Mouse (Mus musculus) ES-CJ7 (cell line): ENCODE data around the gene Sumf1.

Experiments used
- DNase-seq: peaks from one replicate; pipeline ENCODE4 v3.0.0; 2011; ENCODE audit warnings: low read depth, low spot score

The Sumf1 gene

DNA sequence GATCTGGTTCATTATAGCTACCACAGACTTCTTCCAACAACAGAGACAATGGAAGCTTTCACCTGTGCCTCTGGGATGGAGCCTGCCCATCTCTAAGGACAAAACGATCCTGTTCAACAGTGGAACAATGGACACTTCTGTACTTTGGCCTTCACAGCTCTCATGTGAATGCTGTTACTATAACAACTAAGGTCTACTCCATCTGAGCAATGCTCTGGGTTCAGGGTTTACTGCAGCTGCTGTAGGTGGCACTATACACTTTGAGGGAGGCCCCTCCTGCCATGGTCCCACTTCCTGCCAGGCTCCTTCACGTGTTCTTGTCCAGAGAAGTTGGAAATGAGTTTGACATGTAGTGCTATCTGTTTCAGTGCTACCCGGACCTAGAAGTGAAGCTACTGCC, 36.9 kb downstream of the Sumf1 start:
- no peak for DNase-seq

DNA sequence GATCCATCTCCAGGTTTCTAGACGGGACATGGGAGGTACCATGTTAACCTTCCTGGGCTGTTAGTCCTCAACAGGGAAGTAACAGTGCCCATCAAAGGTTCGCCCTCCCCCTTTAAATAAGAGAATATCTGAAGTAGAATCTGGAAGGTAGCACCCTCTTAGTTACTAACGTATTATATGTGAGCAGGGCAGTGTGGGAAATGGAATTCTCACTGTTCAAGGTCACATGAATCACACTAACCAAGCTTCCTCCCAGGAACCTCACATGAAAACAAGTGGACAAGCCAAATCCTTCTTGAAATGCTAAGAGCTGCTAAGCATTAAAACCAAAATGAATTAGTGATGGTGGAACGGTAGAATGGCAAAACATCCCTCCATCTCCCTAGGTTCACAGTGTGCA, 38.7 kb downstream of the Sumf1 start:
- DNase-seq = no peak

DNA sequence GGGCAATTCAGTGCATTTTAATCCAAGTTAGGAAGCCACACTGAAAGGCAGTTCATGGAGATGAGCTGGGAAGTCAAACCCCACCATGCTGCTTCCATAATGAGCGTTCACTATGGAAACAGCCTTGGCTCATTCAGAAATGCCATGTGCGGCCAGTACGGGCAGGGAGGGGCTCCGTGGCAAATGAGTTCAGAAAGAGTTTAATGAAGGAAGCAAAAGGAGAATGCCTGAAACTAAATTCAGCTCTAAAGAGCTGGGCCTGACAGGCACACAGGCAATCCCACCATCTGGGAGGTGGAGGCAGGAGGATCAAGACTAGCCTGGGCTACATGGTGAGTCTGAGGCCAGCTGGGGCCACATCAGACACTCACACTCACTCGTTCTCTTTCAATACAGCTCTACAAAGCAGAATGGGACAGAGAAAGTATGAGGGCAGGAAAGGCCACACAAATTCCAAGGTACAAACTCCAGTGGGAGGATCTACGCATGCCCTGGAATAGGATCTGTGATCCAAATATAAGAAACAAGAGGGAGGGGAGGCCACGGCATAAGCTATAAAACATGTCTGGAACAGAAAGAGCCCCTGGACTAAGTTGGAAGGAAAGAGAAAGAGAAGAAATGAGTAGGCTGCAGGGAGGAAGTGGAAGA, 39.3 kb downstream of the Sumf1 start:
- no peak for DNase-seq

DNA sequence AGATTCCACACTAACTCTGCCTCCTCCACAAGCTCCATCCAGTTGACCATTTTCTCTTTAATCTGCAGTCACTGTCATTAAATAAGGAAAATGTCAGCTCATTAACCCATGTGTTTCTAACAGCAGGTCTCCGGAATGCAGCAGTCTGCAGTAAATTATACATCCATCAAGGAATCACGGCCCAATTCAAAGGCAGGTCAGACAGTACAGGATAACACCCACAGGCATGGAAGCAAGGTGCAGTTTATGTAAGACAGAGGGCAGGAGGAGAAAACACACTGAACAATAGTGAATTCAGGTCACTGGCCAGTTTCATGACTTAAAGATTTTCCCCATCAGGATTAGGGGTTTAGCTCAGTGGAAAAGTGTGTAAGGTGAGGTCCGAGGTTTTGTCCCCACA, 40.1 kb downstream of the Sumf1 start:
- no peak for DNase-seq

DNA sequence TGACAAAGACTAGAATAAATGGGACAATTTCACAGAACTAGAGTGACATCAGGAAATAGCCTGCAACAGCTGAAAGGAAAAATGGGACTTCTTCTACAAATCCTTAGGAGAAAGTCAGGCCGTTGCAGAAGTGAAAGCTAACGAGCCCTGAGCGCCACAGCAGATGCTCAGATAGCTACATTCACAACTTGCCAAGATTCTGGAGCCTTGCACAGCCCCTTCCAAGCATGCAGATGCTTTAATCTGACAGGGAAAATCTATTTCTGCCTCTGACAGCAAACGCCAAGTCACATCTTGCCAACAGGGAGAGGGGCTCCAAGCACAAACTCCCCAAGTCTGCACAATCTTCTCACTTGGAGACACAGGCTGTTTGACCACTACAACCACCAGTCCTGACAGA, 42.6 kb downstream of the Sumf1 start:
- no peak for DNase-seq

DNA sequence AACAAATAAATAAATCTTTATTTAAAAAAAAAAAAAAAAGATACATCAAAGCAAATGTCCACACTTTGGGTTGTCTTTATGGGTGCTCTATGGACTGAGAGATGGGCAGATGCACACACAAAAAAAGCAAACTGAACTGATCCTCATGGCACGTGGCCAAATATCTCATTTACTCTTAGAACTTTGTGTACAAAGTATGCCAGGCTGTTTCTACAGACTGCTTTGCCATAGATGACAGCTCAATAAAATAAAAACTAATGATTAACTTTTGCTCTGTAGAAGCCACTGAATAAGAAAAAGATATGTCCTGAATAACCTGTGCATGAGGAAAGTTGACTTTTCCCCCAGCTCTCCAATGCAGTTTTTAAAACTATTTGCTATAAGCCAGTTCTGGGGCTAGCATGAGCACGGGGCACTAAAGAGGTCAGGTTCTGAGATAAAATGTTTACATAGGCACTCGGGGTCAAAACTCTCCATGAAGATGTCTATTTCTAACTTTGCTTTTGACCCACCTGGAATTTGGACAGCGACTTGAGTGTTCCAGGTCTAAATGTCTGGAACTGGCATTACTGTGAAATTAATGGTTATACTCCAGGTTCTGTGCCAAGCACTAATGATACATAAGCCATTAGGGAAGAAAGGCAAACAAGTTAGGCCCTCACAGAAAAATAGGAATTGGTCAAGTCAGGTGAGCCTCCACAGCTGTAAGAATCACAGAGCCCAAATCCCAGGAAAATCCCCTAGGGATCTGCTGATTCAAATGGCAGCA, 44.5 kb downstream of the Sumf1 start:
- DNase-seq = no peak

DNA sequence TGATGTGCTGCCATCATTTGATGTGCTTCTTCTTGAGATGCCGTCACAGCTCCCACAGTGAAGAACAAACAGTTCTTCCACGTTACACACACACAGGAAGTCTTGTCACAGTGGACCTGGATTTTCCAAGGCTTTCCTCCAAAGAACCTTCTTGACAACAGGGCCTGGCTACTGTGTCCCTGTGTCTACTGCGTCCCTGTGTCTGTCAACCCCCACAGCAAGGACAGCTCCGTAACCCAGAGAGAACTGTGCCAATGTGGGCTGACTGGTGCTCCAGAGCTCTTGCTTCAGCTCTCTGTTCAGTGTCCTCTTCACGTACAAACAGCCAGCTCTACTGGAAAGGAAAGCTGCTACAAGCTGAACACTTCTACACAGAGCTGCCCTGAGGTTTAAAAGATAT, 48.4 kb downstream of the Sumf1 start:
- no peak for DNase-seq

DNA sequence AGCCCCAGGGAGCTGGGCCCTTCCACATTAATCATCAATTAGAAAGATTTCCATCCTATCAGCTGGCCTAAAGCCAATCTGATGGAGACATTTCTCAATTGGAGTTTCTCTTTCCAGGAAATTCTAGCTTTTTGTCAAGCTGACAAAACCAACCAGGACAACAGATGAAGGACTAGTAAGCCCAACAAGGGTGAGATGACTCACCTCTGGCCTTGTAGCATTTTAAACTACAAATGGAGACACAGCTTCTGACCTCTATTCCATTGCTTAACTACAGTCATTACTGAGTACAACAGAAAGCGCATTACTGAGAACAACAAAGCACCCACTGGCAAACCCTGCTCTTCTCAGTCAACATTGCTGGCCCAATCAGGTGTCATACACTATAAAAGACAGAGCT, 49.1 kb downstream of the Sumf1 start:
- no peak for DNase-seq

DNA sequence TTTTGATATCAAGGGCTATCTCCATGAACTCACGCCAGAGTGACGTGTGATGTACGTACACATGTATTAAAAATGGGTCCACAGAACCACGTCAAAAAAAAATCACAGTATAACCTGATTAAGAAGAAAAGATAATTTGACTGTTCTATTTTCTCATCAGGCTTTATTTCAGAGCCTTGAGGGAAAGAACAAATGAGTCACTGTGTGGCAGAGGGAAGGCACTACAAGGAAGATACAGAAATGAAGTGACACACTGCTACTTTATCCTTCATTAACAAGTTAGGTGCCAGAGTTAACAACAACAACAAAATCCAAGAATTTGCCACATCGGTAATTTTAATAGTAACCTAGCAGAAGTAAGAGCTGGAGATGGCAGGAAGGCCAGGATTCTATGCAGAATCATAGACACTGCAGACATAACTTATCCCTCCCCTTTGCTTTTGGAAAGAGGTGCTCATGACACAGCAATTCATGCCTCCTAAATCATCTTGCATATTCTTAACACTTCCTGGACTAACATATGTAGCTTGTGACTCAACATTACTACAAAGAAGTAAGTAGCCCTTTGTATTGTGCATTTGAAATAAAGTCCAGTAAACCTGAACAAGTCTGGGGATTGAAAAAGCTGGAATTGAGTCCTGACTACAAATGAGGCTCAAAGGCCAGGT, 53.0 kb downstream of the Sumf1 start:
- DNase-seq = no peak

DNA sequence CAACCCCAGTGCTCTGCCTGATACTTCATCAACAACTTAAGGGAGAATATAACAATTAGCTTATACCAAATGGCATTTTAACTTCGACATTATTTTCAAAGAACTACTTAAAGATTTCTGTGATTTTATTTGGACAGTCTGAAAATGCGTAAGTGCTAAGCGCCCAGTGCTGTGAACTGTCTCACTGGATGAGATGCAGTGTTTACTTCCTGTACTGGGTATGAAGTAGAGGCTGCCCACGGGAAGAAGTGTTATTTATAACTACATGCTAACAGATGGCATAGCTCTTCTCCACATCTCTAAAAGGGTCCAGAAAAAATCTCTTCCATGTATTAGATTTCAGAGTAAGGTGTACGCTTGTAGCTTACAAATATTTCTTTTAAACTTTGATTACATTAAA, 54.7 kb downstream of the Sumf1 start:
- no peak for DNase-seq

DNA sequence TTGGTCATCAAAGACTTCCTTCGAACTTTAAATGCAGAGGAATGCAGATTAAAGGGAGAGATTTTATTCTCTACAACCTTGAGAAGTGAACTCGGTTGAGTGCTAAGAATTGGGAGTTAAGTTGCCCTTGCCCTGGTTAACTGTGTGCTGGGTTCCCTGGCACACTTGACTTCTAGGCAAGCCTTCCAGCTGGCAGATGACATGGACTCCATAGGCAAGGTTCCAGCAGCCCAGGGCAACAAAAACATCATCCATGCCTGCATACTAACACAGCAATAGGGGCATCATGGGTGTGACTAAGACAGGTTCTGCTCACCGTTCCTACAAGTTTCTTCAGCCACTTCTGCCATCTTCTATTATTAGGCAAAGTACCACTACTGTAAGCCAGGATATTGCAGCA, 58.8 kb downstream of the Sumf1 start:
- DNase-seq = no peak

DNA sequence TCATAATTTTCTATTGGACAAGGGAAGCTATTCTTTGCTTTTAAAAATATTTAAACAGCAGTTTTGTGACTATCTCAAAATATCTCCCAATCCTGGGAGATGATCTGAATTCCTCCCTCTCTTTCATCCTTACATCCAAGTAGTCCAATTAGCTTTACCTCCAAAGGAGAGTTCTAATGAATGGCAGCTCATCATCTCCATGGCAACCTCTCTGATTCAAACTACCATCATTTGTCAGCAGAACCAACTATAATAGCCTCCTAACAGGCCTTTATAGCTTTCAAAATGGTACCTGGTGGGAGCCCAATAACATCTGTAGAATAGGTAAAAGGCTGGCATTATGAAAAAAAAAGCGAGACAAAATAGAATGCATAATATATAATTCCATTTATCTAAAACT, 59.9 kb downstream of the Sumf1 start:
- no peak for DNase-seq

DNA sequence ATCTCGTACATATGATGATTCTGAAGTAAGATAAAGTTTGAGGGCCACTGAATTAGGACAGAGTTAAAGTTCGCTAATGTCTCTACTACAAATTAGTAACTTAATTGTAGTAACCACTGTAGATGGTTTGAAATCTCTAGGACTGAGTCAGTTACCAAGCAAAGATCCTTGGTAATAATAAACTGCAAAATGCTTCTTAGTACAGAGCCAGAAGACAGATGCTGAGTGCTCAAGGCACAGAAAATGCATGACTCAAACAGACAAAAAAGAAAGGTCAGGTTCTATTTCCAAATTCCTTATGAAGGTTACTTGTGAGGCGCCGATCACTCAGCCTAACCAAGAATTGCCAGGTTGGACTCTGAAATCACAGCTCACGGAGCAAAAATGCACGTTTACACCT, 67.5 kb downstream of the Sumf1 start:
- no peak for DNase-seq

DNA sequence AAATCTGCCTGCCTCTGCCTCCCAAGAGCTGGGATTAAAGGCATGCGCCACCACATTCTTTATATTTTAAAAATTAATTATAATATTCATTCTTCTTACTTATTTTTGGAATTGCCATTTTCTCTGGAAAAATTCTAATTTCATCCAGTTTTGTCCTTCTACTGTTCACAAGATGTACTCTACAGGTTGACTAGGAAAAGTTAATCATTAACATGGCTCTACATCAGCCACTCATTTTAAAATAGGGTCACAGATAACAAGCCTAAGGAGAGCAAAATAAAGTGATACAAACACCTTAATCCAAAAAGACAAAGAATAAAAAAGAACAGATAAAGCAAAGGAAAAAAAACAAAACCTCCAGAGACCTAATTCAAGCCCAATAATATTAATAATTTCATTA, 70.4 kb downstream of the Sumf1 start:
- no peak for DNase-seq

DNA sequence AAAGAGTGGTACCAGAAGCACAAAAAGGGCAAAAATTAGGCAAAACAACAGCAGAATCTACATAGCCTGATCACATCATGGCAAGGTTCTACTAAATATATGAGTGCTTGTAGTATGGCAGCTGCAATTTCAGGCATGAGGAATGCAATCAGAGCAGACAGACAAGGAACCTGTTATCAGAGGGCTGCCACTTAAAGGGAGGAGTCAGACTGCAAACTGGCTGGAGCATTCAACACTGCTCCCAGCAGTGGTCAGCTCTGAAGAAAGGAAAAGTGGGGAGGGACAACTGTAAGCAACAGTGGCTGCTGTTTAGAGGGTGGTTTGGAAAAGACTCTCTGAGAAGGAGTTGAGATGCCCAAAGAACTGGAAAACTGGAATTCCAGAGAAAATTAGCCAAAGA, 73.7 kb downstream of the Sumf1 start:
- no peak for DNase-seq

DNA sequence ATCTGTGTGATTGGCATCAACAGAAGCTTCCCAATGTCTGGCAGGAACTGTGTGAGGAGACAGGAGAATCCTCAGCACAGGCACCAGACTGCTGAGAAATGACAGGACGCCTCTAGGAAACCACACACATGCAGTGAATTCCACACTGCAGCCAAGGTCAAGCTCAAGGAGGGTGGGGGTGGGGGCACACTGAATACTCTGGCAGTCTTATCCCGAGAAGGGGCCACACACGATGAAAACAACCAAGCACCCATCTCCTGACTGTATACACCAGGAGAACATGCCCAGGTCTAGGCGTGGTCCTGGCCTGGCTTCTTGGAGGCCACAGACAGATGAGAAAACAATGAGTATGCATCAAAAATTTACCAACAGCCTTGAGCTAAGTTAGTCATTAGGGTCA, 75.0 kb downstream of the Sumf1 start:
- peak; percentile 64 for DNase-seq

DNA sequence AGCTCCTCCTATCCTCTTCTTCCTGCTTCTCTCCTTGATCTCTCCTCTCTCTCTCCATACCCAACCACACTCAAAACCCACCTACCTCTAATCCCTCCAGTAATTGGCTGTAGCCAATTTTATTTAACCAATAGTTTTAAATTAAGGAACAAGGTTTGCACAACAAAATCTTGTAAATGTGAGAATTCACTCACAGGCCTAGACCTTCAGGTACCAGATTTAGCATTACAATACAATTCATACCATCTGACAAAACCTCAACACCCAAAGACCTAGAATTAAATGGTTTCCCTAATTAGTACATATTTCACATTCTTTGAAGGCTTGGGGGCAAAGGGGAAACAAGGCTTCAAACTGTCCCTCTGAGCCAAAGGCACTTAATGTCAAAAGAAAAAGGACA, 78.0 kb downstream of the Sumf1 start:
- peak; percentile 77 for DNase-seq

DNA sequence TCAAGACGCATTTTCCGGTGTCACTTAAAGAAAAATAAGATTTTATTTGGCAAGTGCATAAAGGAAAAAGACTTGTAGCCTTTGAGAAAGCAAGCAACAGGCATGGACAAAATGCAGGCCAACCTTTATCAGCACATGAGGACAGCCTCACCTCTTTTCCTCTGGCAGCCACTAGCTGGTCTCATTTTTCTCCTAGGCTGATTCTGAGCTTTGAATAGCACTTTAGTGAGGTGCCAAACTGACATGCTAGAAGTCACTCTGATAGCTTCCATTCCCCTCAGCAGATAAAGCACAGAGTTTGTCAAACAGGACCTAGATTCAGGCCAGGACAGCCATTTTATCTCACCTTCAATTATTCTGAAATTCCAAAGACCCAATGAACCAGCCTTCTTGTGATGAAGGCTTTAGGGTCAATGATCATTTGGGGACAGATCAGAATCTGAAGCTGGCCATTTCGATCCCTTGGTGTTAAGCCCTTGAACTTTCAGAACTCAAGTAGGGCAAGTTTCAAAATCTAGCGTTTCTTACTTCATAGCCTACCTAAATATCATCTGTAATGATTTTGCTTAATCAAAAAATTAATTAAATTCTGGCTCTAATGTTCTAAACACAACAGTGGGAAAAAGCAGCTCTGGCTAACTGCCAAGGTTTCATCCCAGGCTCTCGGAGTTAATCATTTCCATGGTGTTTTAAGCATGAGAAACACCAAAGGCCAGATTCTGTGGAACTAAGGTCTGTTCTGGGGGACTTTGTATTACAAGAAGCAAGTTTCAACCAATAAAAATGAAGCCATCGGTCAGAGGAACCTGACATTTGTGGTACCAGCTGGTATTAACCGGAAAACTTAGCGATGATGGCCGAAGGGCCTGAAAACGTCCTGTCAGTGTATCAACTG, 83.2 kb downstream of the Sumf1 start:
- DNase-seq = no peak

DNA sequence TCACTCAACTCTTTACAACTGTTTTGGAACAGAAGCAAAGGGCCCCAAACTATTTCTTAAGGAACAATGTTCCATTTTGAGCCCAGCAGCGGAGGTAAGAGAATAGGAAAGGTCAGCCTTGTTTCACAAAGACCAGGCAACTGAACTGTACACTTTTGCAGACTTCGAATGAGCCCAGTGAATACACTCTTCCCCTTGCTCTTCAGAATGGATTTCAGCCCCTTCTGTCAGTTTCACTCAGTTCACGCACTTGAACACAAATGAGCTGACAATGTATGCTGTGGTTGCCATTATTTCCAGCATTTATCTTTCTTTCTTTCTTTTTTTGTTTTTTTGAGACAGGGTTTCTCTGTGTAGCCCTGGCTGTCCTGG, 86.5 kb downstream of the Sumf1 start:
- DNase-seq = no peak

DNA sequence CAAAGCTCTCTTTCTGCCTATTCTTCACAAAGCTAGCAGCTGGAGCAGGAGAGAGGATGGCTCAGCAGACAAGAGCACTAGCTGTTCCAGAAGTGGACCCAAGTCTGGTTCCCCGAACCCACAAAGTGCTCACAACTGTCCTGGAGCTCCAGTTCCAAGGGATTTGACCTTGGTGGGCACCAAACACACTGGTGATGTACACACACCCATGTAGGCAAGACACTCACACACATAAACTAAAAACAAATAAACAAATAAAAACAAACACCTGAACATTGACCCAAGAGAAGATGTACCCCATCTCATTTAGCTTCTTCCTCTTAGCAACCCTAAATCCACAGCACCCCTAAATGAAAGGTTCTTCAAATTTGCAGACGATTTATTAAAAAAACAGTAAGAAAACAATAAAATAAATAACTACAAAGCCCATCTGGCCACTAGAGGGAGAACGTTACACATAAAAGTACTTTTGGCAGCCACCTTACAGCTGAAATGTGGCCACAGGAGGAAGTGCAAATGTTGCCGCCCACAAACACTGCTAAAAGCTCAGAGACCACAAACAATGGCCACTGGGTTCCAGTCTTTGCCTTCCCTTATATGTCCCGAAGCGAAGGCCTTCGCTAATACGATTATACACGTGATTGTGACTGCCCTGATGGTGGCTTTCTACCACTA, 87.1 kb downstream of the Sumf1 start:
- DNase-seq = peak; percentile 87

DNA sequence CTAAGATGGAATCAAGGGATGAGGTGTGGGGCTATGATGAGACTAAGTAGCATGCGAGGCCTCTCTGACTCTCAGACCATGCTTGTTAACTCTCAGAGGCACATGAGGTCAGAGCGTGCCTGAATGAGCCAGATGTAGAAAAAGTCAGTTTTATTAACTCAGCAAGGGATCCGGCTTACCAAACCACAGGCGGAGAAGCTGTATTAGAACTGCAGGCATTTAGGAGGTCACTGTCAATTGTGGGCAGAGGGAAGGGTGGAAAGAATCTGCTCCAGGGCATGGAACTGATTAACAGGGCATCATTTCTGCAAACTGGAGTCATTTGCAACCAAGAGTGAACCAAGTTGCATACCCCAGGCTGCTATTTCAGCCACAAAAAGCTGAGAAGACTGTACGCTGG, 89.9 kb downstream of the Sumf1 start:
- DNase-seq = no peak

DNA sequence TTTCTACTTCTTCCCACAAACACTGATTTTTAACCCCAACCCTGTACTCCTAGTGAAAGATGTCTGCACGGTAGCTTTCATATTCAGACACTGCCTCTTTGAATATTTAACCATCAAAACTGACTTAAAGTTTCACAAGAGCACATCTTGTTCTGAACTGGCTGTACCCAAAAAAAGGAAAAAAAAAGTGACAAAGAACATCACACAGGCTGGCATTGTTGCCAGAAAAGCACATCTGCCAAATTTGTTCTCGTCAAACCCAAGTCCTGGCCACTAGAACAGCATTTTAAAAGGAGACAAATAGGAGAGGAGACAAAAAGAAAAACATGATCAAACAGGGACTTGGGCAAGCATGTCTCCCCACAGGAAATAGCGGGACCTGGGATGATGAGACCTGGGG, 91.9 kb downstream of the Sumf1 start:
- no peak for DNase-seq
